Mouse (Mus musculus) liver, embryonic 13.5 days (tissue): ENCODE measurements at regions not wholly inside any gene's neighbourhood (a gene's known extent, or its start where the extent isn't known, plus 50 kb on each side); places are given as distances from the start of the nearest gene placed in this dataset.

Experiments used
- ATAC-seq: fragments of 200-750 bp; cut with Nextera tagmentation; 2 replicates; pipeline ENCODE4 v1.8.0; 2017; ENCODE audit warnings: low read depth, mild to moderate bottlenecking, moderate number of reproducible peaks, moderate library complexity
- DNase-seq: peaks from one replicate; pipeline ENCODE4 v3.0.0; 2022
- H3K27ac ChIP-seq: fragments of 300-500 bp; sonication (generic); 2 replicates; pipeline ENCODE4 v1.5.1; 2015; ENCODE audit warnings: moderate library complexity, mild to moderate bottlenecking, inconsistent platforms
- H3K27me3 ChIP-seq: fragments of 300-500 bp; sonication (generic); 2 replicates; pipeline ENCODE4 v1.6.1; 2015; ENCODE audit warnings: mild to moderate bottlenecking, inconsistent platforms
- H3K36me3 ChIP-seq: fragments of 300-500 bp; sonication (generic); 2 replicates; pipeline ENCODE4 v1.6.1; 2015; ENCODE audit warnings: mild to moderate bottlenecking, inconsistent platforms
- H3K4me1 ChIP-seq: fragments of 300-500 bp; sonication (generic); replicated peaks from 2 replicates; pipeline ENCODE4 v1.6.1; 2015; ENCODE audit warnings: inconsistent platforms
- H3K4me2 ChIP-seq: fragments of 300-500 bp; sonication (generic); 2 replicates; pipeline ENCODE4 v1.6.1; 2015; ENCODE audit warnings: inconsistent platforms, mild to moderate bottlenecking, moderate library complexity
- H3K4me3 ChIP-seq: fragments of 300-500 bp; sonication (generic); replicated peaks from 2 replicates; pipeline ENCODE4 v1.5.1; 2015; ENCODE audit warnings: mild to moderate bottlenecking, inconsistent platforms
- H3K9ac ChIP-seq: fragments of 300-500 bp; sonication (generic); 2 replicates; pipeline ENCODE4 v1.6.1; 2015; ENCODE audit warnings: mild to moderate bottlenecking, inconsistent platforms
- H3K9me3 ChIP-seq: fragments of 300-500 bp; sonication (generic); replicated peaks from 2 replicates; pipeline ENCODE4 v1.6.1; 2016; ENCODE audit warnings: inconsistent platforms
- WGBS: fragments of 180-500 bp; shearing (Covaris S2); methylation state at CpG from one replicate; pipeline ENCODE4 v1.1.7; 2015; ENCODE audit not compliant: insufficient replicate concordance; 5-methylcytosine and 5-hydroxymethylcytosine counted together

GRCm38 (mm10) chr4:31454898-31455297 is 509.0 kb upstream of the Map3k7 start:
- ATAC-seq (no peak), DNase-seq (no peak)
- H3K9ac ChIP-seq, result no peak overlapping the region
- no peak overlapping the region for H3K4me3 ChIP-seq
- no peaks in the 10 kb centered on the region for H3K27me3 ChIP-seq
- no peak overlapping the region for H3K4me2 ChIP-seq
- no peaks in the 10 kb centered on the region for H3K4me1 ChIP-seq
- H3K36me3 ChIP-seq, result no peaks in the 10 kb centered on the region
- 52% methylated on average over 7 of the region's 7 CpGs for WGBS
- H3K27ac ChIP-seq, result no peak overlapping the region
- no peaks in the 10 kb centered on the region for H3K9me3 ChIP-seq

- Histone ChIP-seq H3K27ac (no peak overlapping the region), H3K4me3 (no peak overlapping the region), H3K9me3 (no peaks in the 10 kb centered on the region), H3K4me1 (no peaks in the 10 kb centered on the region), H3K9ac (no peak overlapping the region), H3K4me2 (no peak overlapping the region), H3K36me3 (no peaks in the 10 kb centered on the region), H3K27me3 (no peaks in the 10 kb centered on the region)
- DNase-seq (no peak), ATAC-seq (no peak)
- 18% methylated on average over 4 of the region's 4 CpGs for WGBS
Measured at GRCm38 (mm10) chr4:31455466-31455865, 508.4 kb upstream of the Map3k7 start.

GRCm38 (mm10) chr4:31462456-31462855 is 501.4 kb upstream of the Map3k7 start:
- H3K9ac ChIP-seq, result no peak overlapping the region
- H3K27me3 ChIP-seq, result no peaks in the 10 kb centered on the region
- H3K4me1 ChIP-seq, result no peaks in the 10 kb centered on the region
- no peak overlapping the region for H3K27ac ChIP-seq
- DNase-seq (no peak), ATAC-seq (no peak)
- H3K4me3 ChIP-seq, result no peak overlapping the region
- H3K36me3 ChIP-seq, result no peaks in the 10 kb centered on the region
- no peak overlapping the region for H3K4me2 ChIP-seq
- 55% methylated on average over 4 of the region's 4 CpGs for WGBS
- H3K9me3 ChIP-seq, result no peaks in the 10 kb centered on the region

- Histone ChIP-seq H3K4me2 (no peak overlapping the region), H3K4me1 (no peaks in the 10 kb centered on the region), H3K36me3 (no peaks in the 10 kb centered on the region), H3K9me3 (no peaks in the 10 kb centered on the region), H3K4me3 (no peak overlapping the region), H3K27me3 (no peaks in the 10 kb centered on the region), H3K9ac (no peak overlapping the region), H3K27ac (no peak overlapping the region)
- ATAC-seq (no peak), DNase-seq (no peak)
- WGBS, result 53% methylated on average over 5 of the region's 5 CpGs
Measured at GRCm38 (mm10) chr4:31463130-31463698, 500.7 kb upstream of the Map3k7 start.

- Histone ChIP-seq H3K9me3 (no peaks in the 10 kb centered on the region), H3K9ac (no peak overlapping the region), H3K36me3 (no peaks in the 10 kb centered on the region), H3K27me3 (no peaks in the 10 kb centered on the region), H3K27ac (no peak overlapping the region), H3K4me1 (no peaks in the 10 kb centered on the region), H3K4me3 (no peak overlapping the region), H3K4me2 (no peak overlapping the region)
- ATAC-seq, result no peak
- 80% methylated on average over 9 of the region's 9 CpGs for WGBS
- DNase-seq, result no peak
Measured at GRCm38 (mm10) chr4:31468306-31468705, 495.6 kb upstream of the Map3k7 start.

GRCm38 (mm10) chr4:31469803-31470202 is 494.1 kb upstream of the Map3k7 start:
- WGBS, result 53% methylated on average over 4 of the region's 4 CpGs
- DNase-seq, result no peak
- H3K9ac ChIP-seq, result no peak overlapping the region
- H3K4me2 ChIP-seq, result no peak overlapping the region
- H3K27me3 ChIP-seq, result no peaks in the 10 kb centered on the region
- H3K36me3 ChIP-seq, result no peaks in the 10 kb centered on the region
- no peak overlapping the region for H3K4me3 ChIP-seq
- no peak for ATAC-seq
- H3K9me3 ChIP-seq, result no peaks in the 10 kb centered on the region
- no peak overlapping the region for H3K27ac ChIP-seq
- no peaks in the 10 kb centered on the region for H3K4me1 ChIP-seq

GRCm38 (mm10) chr4:31492535-31492934 is 471.4 kb upstream of the Map3k7 start:
- H3K36me3 ChIP-seq, result no peaks in the 10 kb centered on the region
- H3K27ac ChIP-seq, result no peak overlapping the region
- H3K27me3 ChIP-seq, result no peaks in the 10 kb centered on the region
- WGBS, result 77% methylated on average over 3 of the region's 3 CpGs
- H3K9ac ChIP-seq, result no peak overlapping the region
- no peak overlapping the region for H3K4me3 ChIP-seq
- no peak for ATAC-seq
- H3K4me2 ChIP-seq, result no peak overlapping the region
- no peaks in the 10 kb centered on the region for H3K9me3 ChIP-seq
- H3K4me1 ChIP-seq, result no peaks in the 10 kb centered on the region
- DNase-seq, result no peak

GRCm38 (mm10) chr4:31493087-31493511 is 470.8 kb upstream of the Map3k7 start:
- DNase-seq, result no peak
- no peak overlapping the region for H3K4me2 ChIP-seq
- ATAC-seq, result no peak
- H3K27me3 ChIP-seq, result no peaks in the 10 kb centered on the region
- H3K4me1 ChIP-seq, result no peaks in the 10 kb centered on the region
- H3K4me3 ChIP-seq, result no peak overlapping the region
- no peaks in the 10 kb centered on the region for H3K9me3 ChIP-seq
- H3K9ac ChIP-seq, result no peak overlapping the region
- no peak overlapping the region for H3K27ac ChIP-seq
- 66% methylated on average over 3 of the region's 3 CpGs for WGBS
- no peaks in the 10 kb centered on the region for H3K36me3 ChIP-seq

GRCm38 (mm10) chr4:31499888-31500287 is 464.0 kb upstream of the Map3k7 start:
- Histone ChIP-seq H3K27me3 (no peaks in the 10 kb centered on the region), H3K27ac (no peak overlapping the region), H3K9ac (no peak overlapping the region), H3K4me3 (no peak overlapping the region), H3K36me3 (no peaks in the 10 kb centered on the region), H3K4me2 (no peak overlapping the region), H3K4me1 (no peaks in the 10 kb centered on the region), H3K9me3 (no peaks in the 10 kb centered on the region)
- WGBS, result 61% methylated on average over 2 of the region's 2 CpGs
- no peak for DNase-seq
- ATAC-seq, result no peak

- H3K27me3 ChIP-seq, result no peaks in the 10 kb centered on the region
- no peak for ATAC-seq
- H3K9ac ChIP-seq, result no peak overlapping the region
- H3K36me3 ChIP-seq, result no peaks in the 10 kb centered on the region
- no peak overlapping the region for H3K4me3 ChIP-seq
- no peak for DNase-seq
- WGBS, result 55% methylated on average over 4 of the region's 4 CpGs
- H3K9me3 ChIP-seq, result no peaks in the 10 kb centered on the region
- H3K27ac ChIP-seq, result no peak overlapping the region
- H3K4me2 ChIP-seq, result no peak overlapping the region
- no peaks in the 10 kb centered on the region for H3K4me1 ChIP-seq
Measured at GRCm38 (mm10) chr4:31500432-31500831, 463.5 kb upstream of the Map3k7 start.

GRCm38 (mm10) chr4:31525638-31526207 is 438.2 kb upstream of the Map3k7 start:
- DNase-seq (no peak), ATAC-seq (no peak)
- Histone ChIP-seq H3K4me2 (no peak overlapping the region), H3K27ac (no peak overlapping the region), H3K4me3 (no peak overlapping the region), H3K27me3 (no peaks in the 10 kb centered on the region), H3K36me3 (no peaks in the 10 kb centered on the region), H3K4me1 (no peaks in the 10 kb centered on the region), H3K9ac (no peak overlapping the region), H3K9me3 (no peaks in the 10 kb centered on the region)
- 61% methylated on average over 4 of the region's 4 CpGs for WGBS

- Histone ChIP-seq H3K4me3 (no peak overlapping the region), H3K4me1 (no peaks in the 10 kb centered on the region), H3K27ac (no peak overlapping the region), H3K36me3 (no peaks in the 10 kb centered on the region), H3K9ac (no peak overlapping the region), H3K4me2 (no peak overlapping the region), H3K9me3 (no peaks in the 10 kb centered on the region), H3K27me3 (no peaks in the 10 kb centered on the region)
- ATAC-seq (no peak), DNase-seq (no peak)
- 40% methylated on average over 1 of the region's 1 CpGs for whole genome bisulfite sequencing
Measured at GRCm38 (mm10) chr4:31536811-31537210, 427.1 kb upstream of the Map3k7 start.
